Mouse (Mus musculus) adrenal gland, adult 10 weeks (tissue): ENCODE results near the gene H2al2a. TPM values are rescaled to one million over a fixed set of nuclear protein-coding genes. Genes with fewer than 3 reads are reported as not detected.

Source experiments
- polyA plus RNA-seq: library from polyadenylated mRNA; stranded (reverse); fragments of 350-450 nt; fragmentation: Illumina TruSeq; extraction: RNeasy Lipid Tissue Mini Kit (QIAGEN cat#74804); gene quantifications from one replicate; pipeline ENCODE4 v1.2.3, GENCODE M21; 2014; ENCODE audit warnings: low read depth, low replicate concordance

The H2al2a gene
- polyA plus RNA-seq = not detected

GRCm38 (mm10) chr2:17996858-17997257 is at the start of gene H2al2a:
Gene H2al2a, minus strand, starts transcription at chr2:17996958.

GRCm38 (mm10) chr2:18037491-18037890 is 40.7 kb upstream of the H2al2a start, which contains the start of gene A930004D18Rik:
Gene A930004D18Rik, minus strand, starts transcription at chr2:18037737.

Other genes with a start within 250 kb of the H2al2a start
- 0.93 TPM for gene A930004D18Rik, start 40.8 kb upstream of the H2al2a start, polyA plus RNA-seq
- gene Skida1, start 52.1 kb upstream of the H2al2a start, polyA plus RNA-seq = 3.6 TPM
- gene Mllt10, start 58.3 kb upstream of the H2al2a start, polyA plus RNA-seq = 26.0 TPM